ENCODE assay signal across 23 mouse cellular contexts in genomic region chr9:87648317-87648716, GRCm38 (mm10).
DNase-seq lines count a peak whose midpoint lies in the region; ATAC-seq and TF ChIP-seq lines count a peak whose summit lies in the region.
"Had no signal": no experiment of that assay in that cellular context is flagged by ENCODE, and none has a peak within 500 bp of the region (broad histone marks: within the 10 kb centered on the region; RNA-seq: fewer than 3 reads in every experiment).

No protein-coding gene starts in this region.

- H3K9ac ChIP-seq in heart, adult 2 months (ENCODE audit: low read depth, low read length): no peak overlapping the region
- no peak overlapping the region for H3K9ac ChIP-seq in midbrain, embryonic 13.5 days (replicated peaks)
- no peak overlapping the region for H3K9ac ChIP-seq in midbrain, embryonic 15.5 days
- H3K9ac ChIP-seq: embryonic facial prominence, embryonic 13.5 days; embryonic facial prominence, embryonic 15.5 days; forebrain, embryonic 13.5 days had no signal

- peak; percentile 68 for DNase-seq in heart, adult 11 months
- no peak for DNase-seq in heart, adult 2 months
- peak; percentile 1 for DNase-seq in ZHBTc4 (ENCODE audit: low read depth, low spot score)
- DNase-seq in adipocyte (ENCODE audit: low spot score): no peak
- DNase-seq: adrenal gland, adult 2 months; adrenal gland, postnatal 10 days; adrenal gland, postnatal 25 days; cerebellum, adult 11 months; cerebellum, adult 18-20 months; cerebellum, adult 8-10 months; cerebellum, adult 9-11 months; cerebellum, postnatal 14 days; cerebellum, postnatal 36 days; embryo, embryonic 11 days had no signal

- no peak for ATAC-seq in midbrain, embryonic 13.5 days
- no peak for ATAC-seq in midbrain, embryonic 15.5 days (replicated peaks)
- ATAC-seq: activated CD4-positive, CD25-positive, alpha-beta regulatory T cell, adult 4 months; forebrain, embryonic 13.5 days; forebrain, embryonic 16.5 days had no signal

- H3K79me2 ChIP-seq in heart, adult 2 months (replicated peaks; ENCODE audit: control insufficient read depth, insufficient read depth, low read length): no peaks in the 10 kb centered on the region

- no peaks in the 10 kb centered on the region for H3K27me3 ChIP-seq in heart, adult 2 months (ENCODE audit: control insufficient read depth, insufficient read depth, low read length)
- H3K27me3 ChIP-seq in midbrain, embryonic 13.5 days: no peaks in the 10 kb centered on the region
- no peaks in the 10 kb centered on the region for H3K27me3 ChIP-seq in midbrain, embryonic 15.5 days (replicated peaks)
- H3K27me3 ChIP-seq: embryonic facial prominence, embryonic 13.5 days; embryonic facial prominence, embryonic 15.5 days; forebrain, embryonic 13.5 days had no signal

- intact Hi-C loops in heart, adult 2 months (cut with DNase I): no loop called here

- H3K9me3 ChIP-seq in midbrain, embryonic 13.5 days: no peaks in the 10 kb centered on the region
- no peaks in the 10 kb centered on the region for H3K9me3 ChIP-seq in midbrain, embryonic 15.5 days
- H3K9me3 ChIP-seq: embryonic facial prominence, embryonic 13.5 days; embryonic facial prominence, embryonic 15.5 days; forebrain, embryonic 10.5 days; forebrain, embryonic 13.5 days had no signal

- no peaks in the 10 kb centered on the region for H3K36me3 ChIP-seq in heart, adult 2 months (ENCODE audit: control insufficient read depth, insufficient read depth, low read length)
- no peaks in the 10 kb centered on the region for H3K36me3 ChIP-seq in midbrain, embryonic 13.5 days
- H3K36me3 ChIP-seq in midbrain, embryonic 15.5 days (replicated peaks): no peaks in the 10 kb centered on the region
- H3K36me3 ChIP-seq: embryonic facial prominence, embryonic 13.5 days; embryonic facial prominence, embryonic 15.5 days; forebrain, embryonic 10.5 days had no signal

- H3K4me1 ChIP-seq in heart, adult 2 months (ENCODE audit: control insufficient read depth, insufficient read depth, low read length): no peaks in the 10 kb centered on the region
- H3K4me1 ChIP-seq in midbrain, embryonic 13.5 days (replicated peaks): peaks cover 13% of the 10 kb centered on the region; the same call in 1 of the 2 replicates
- peaks cover 13% of the 10 kb centered on the region; the same call in 1 of the 2 replicates for H3K4me1 ChIP-seq in midbrain, embryonic 15.5 days
- H3K4me1 ChIP-seq: embryonic facial prominence, embryonic 15.5 days; forebrain, embryonic 10.5 days; forebrain, embryonic 13.5 days had no signal

- no peak for TF ChIP-seq CTCF in heart, adult 2 months (IDR thresholded peaks at IDR 0.05)

- no peak for TF ChIP-seq EP300 in heart, adult 2 months (IDR thresholded peaks at IDR 0.05; ENCODE audit: insufficient read depth, low read depth, low read length)

- WGBS in heart, adult 2 months: 72% methylated on average over 5 of the region's 5 CpGs
- 46% methylated on average over 5 of the region's 5 CpGs for WGBS in midbrain, embryonic 13.5 days
- 43% methylated on average over 5 of the region's 5 CpGs for WGBS in midbrain, embryonic 15.5 days

- TF ChIP-seq POLR2A in heart, adult 2 months (IDR thresholded peaks at IDR 0.05; ENCODE audit: insufficient read depth, low read depth, low read length): no peak

- no peak overlapping the region for H3K27ac ChIP-seq in heart, adult 2 months
- H3K27ac ChIP-seq in midbrain, embryonic 13.5 days: peak overlapping the region; percentile 35; the same call in 1 of the 2 replicates
- no peak overlapping the region for H3K27ac ChIP-seq in midbrain, embryonic 15.5 days
- H3K27ac ChIP-seq: embryonic facial prominence, embryonic 13.5 days; embryonic facial prominence, embryonic 15.5 days; forebrain, embryonic 10.5 days; forebrain, embryonic 13.5 days had no signal

- H3K4me2 ChIP-seq in midbrain, embryonic 13.5 days (replicated peaks): no peak overlapping the region
- H3K4me2 ChIP-seq in midbrain, embryonic 15.5 days: no peak overlapping the region
- H3K4me2 ChIP-seq: embryonic facial prominence, embryonic 13.5 days; embryonic facial prominence, embryonic 15.5 days; forebrain, embryonic 13.5 days had no signal

- no peak overlapping the region for H3K4me3 ChIP-seq in heart, adult 2 months
- no peak overlapping the region for H3K4me3 ChIP-seq in midbrain, embryonic 13.5 days (replicated peaks)
- no peak overlapping the region for H3K4me3 ChIP-seq in midbrain, embryonic 15.5 days
- H3K4me3 ChIP-seq: embryonic facial prominence, embryonic 13.5 days; embryonic facial prominence, embryonic 15.5 days; erythroblast, embryonic 14.5 days; forebrain, embryonic 10.5 days; forebrain, embryonic 13.5 days had no signal

Comparison
In these comparisons a context has a peak if more than half of its experiments do, and no peak if none do; other contexts are left out.
1. DNase-seq: peak in heart, adult 11 months (single experiment) and ZHBTc4 (single experiment); none in heart, adult 2 months (0 of 2) and adipocyte (single experiment).